ENCODE assay signal across 12 mouse cellular contexts in genomic region chr1:39317935-39318334, GRCm38 (mm10). TPM values are rescaled to one million over a fixed set of nuclear protein-coding genes. Genes with fewer than 3 reads are reported as not detected.
DNase-seq lines count a peak whose midpoint lies in the region; ATAC-seq and TF ChIP-seq lines count a peak whose summit lies in the region.
"Had no signal": no experiment of that assay in that cellular context is flagged by ENCODE, and none has a peak within 500 bp of the region (broad histone marks: within the 10 kb centered on the region; RNA-seq: fewer than 3 reads in every experiment).

No protein-coding gene starts in this region.

- ATAC-seq in liver, embryonic 11.5 days (replicated peaks; ENCODE audit: low FRiP score) = no peak
- ATAC-seq in heart, postnatal 0 days (ENCODE audit: insufficient read depth, low read depth) = peak; percentile 60; the same call in 1 of the 2 replicates
- no peak for ATAC-seq in intestine, postnatal 0 days
- no peak for ATAC-seq in neural tube, embryonic 15.5 days (ENCODE audit: low FRiP score)

- H3K4me3 ChIP-seq in liver, adult 2 months (ENCODE audit: insufficient read depth, low read depth, low read length) = no peak overlapping the region
- H3K4me3 ChIP-seq in liver, embryonic 11.5 days (ENCODE audit: low read depth, low read length) = no peak overlapping the region
- no peak overlapping the region for H3K4me3 ChIP-seq in heart, postnatal 0 days (ENCODE audit: low read depth, low read length)
- no peak overlapping the region for H3K4me3 ChIP-seq in myocyte
- H3K4me3 ChIP-seq in intestine, postnatal 0 days (ENCODE audit: low read depth, low read length) = no peak overlapping the region
- no peak overlapping the region for H3K4me3 ChIP-seq in neural tube, embryonic 15.5 days (replicated peaks)
- H3K4me3 ChIP-seq: liver, embryonic 13.5 days had no signal

- peak; percentile 8 for DNase-seq in cerebellum, adult 9-10 months
- DNase-seq in cerebellum, postnatal 25 days = no peak
- DNase-seq in liver, adult 2 months (ENCODE audit: extremely low read depth, low read depth, low spot score) = peak; percentile 81
- DNase-seq in liver, embryonic 11.5 days (ENCODE audit: low spot score) = no peak
- peak; percentile 73 for DNase-seq in heart, postnatal 0 days (ENCODE audit: low spot score)
- DNase-seq: cerebellum, adult 9-11 months; liver, embryonic 13.5 days; spleen, adult 18-20 months; thymus, postnatal 4 days had no signal

- H3K27me3 ChIP-seq in liver, adult 2 months (ENCODE audit: control insufficient read depth, insufficient read depth, low read length) = no peaks in the 10 kb centered on the region
- H3K27me3 ChIP-seq in liver, embryonic 11.5 days (replicated peaks; ENCODE audit: control insufficient read depth, insufficient read depth, low read length) = no peaks in the 10 kb centered on the region
- no peaks in the 10 kb centered on the region for H3K27me3 ChIP-seq in heart, postnatal 0 days (ENCODE audit: control insufficient read depth, insufficient read depth, low read length)
- peaks cover 7% of the 10 kb centered on the region for H3K27me3 ChIP-seq in myocyte (ENCODE audit: control insufficient read depth, insufficient read depth, insufficient read length)
- H3K27me3 ChIP-seq in intestine, postnatal 0 days (replicated peaks; ENCODE audit: control insufficient read depth, insufficient read depth, low read length) = no peaks in the 10 kb centered on the region
- no peaks in the 10 kb centered on the region for H3K27me3 ChIP-seq in neural tube, embryonic 15.5 days (replicated peaks)
- H3K27me3 ChIP-seq: liver, embryonic 13.5 days had no signal

- no peak overlapping the region for H3K4me2 ChIP-seq in liver, embryonic 11.5 days
- H3K4me2 ChIP-seq in heart, postnatal 0 days (ENCODE audit: low read depth, low read length) = no peak overlapping the region
- H3K4me2 ChIP-seq in myocyte (ENCODE audit: low read depth) = no peak overlapping the region
- H3K4me2 ChIP-seq in intestine, postnatal 0 days (replicated peaks; ENCODE audit: low read depth) = no peak overlapping the region
- no peak overlapping the region for H3K4me2 ChIP-seq in neural tube, embryonic 15.5 days
- H3K4me2 ChIP-seq: liver, embryonic 13.5 days had no signal

- H3K27ac ChIP-seq in liver, adult 2 months (replicated peaks; ENCODE audit: insufficient read depth, low read depth, low read length) = no peak overlapping the region
- H3K27ac ChIP-seq in liver, embryonic 11.5 days (ENCODE audit: low read depth, low read length) = no peak overlapping the region
- peak overlapping the region; percentile 64 for H3K27ac ChIP-seq in heart, postnatal 0 days (ENCODE audit: low read depth)
- H3K27ac ChIP-seq in intestine, postnatal 0 days (ENCODE audit: low read depth, low read length) = no peak overlapping the region
- H3K27ac ChIP-seq in neural tube, embryonic 15.5 days (replicated peaks) = no peak overlapping the region
- H3K27ac ChIP-seq: liver, embryonic 13.5 days had no signal

- TF ChIP-seq CTCF in liver, adult 2 months (IDR thresholded peaks at IDR 0.05; ENCODE audit: low read depth, low read length) = no peak
- no peak for TF ChIP-seq CTCF in heart, postnatal 0 days (IDR thresholded peaks at IDR 0.05; ENCODE audit: low read depth)
- TF ChIP-seq CTCF in intestine, postnatal 0 days (IDR thresholded peaks at IDR 0.05; ENCODE audit: low read depth) = no peak

- H3K4me1 ChIP-seq in liver, adult 2 months (ENCODE audit: control insufficient read depth, insufficient read depth, low read length) = peaks cover 15% of the 10 kb centered on the region
- no peaks in the 10 kb centered on the region for H3K4me1 ChIP-seq in liver, embryonic 11.5 days (replicated peaks; ENCODE audit: control insufficient read depth, insufficient read depth, low read length)
- H3K4me1 ChIP-seq in heart, postnatal 0 days (ENCODE audit: control insufficient read depth, insufficient read depth) = peaks cover 16% of the 10 kb centered on the region
- H3K4me1 ChIP-seq in intestine, postnatal 0 days (replicated peaks; ENCODE audit: control insufficient read depth, insufficient read depth, low read length) = no peaks in the 10 kb centered on the region
- peaks cover 9% of the 10 kb centered on the region for H3K4me1 ChIP-seq in neural tube, embryonic 15.5 days
- H3K4me1 ChIP-seq: liver, embryonic 13.5 days had no signal

- WGBS in liver, adult 2 months = 41% methylated on average over 2 of the region's 2 CpGs
- WGBS in liver, embryonic 11.5 days = 82% methylated on average over 2 of the region's 2 CpGs
- 63% methylated on average over 2 of the region's 2 CpGs for WGBS in heart, postnatal 0 days
- WGBS in intestine, postnatal 0 days = 84% methylated on average over 2 of the region's 2 CpGs
- 86% methylated on average over 2 of the region's 2 CpGs for WGBS in neural tube, embryonic 15.5 days

- TF ChIP-seq POLR2A in liver, adult 2 months (IDR thresholded peaks at IDR 0.05; ENCODE audit: extremely low read depth, insufficient read depth, low read length) = no peak
- no peak for TF ChIP-seq POLR2A in myocyte (IDR thresholded peaks at IDR 0.05; ENCODE audit: insufficient read length, low read depth)

- no peaks in the 10 kb centered on the region for H3K9me3 ChIP-seq in liver, embryonic 11.5 days (ENCODE audit: control insufficient read depth, low read length)
- H3K9me3 ChIP-seq in heart, postnatal 0 days (replicated peaks; ENCODE audit: control insufficient read depth, low read length) = no peaks in the 10 kb centered on the region
- H3K9me3 ChIP-seq in intestine, postnatal 0 days (ENCODE audit: control insufficient read depth) = no peaks in the 10 kb centered on the region
- no peaks in the 10 kb centered on the region for H3K9me3 ChIP-seq in neural tube, embryonic 15.5 days (replicated peaks)
- H3K9me3 ChIP-seq: liver, embryonic 13.5 days had no signal

- no peak overlapping the region for H3ac ChIP-seq in myocyte (ENCODE audit: control insufficient read depth, insufficient read length)

- H3K36me3 ChIP-seq in liver, adult 2 months (ENCODE audit: control insufficient read depth, insufficient read depth, low read length) = no peaks in the 10 kb centered on the region
- no peaks in the 10 kb centered on the region for H3K36me3 ChIP-seq in liver, embryonic 11.5 days (ENCODE audit: control insufficient read depth, insufficient read depth, low read length)
- H3K36me3 ChIP-seq in heart, postnatal 0 days (replicated peaks; ENCODE audit: control insufficient read depth, insufficient read depth, low read length) = no peaks in the 10 kb centered on the region
- no peaks in the 10 kb centered on the region for H3K36me3 ChIP-seq in myocyte (ENCODE audit: control insufficient read depth, insufficient read depth)
- no peaks in the 10 kb centered on the region for H3K36me3 ChIP-seq in intestine, postnatal 0 days (ENCODE audit: control insufficient read depth, insufficient read depth)
- H3K36me3 ChIP-seq in neural tube, embryonic 15.5 days = no peaks in the 10 kb centered on the region
- H3K36me3 ChIP-seq: liver, embryonic 13.5 days had no signal

- no peaks in the 10 kb centered on the region for H3K79me2 ChIP-seq in liver, adult 2 months (ENCODE audit: control insufficient read depth, insufficient read depth, low read length)
- H3K79me2 ChIP-seq in myocyte (ENCODE audit: control insufficient read depth, insufficient read depth) = no peaks in the 10 kb centered on the region

- no peak for TF ChIP-seq EP300 in heart, postnatal 0 days (IDR thresholded peaks at IDR 0.05; ENCODE audit: low read depth)

- H3K9ac ChIP-seq in liver, adult 2 months (ENCODE audit: low read depth, low read length) = no peak overlapping the region
- no peak overlapping the region for H3K9ac ChIP-seq in liver, embryonic 11.5 days (ENCODE audit: low read depth, low read length)
- H3K9ac ChIP-seq in heart, postnatal 0 days (replicated peaks; ENCODE audit: low read depth, low read length) = no peak overlapping the region
- H3K9ac ChIP-seq in intestine, postnatal 0 days (ENCODE audit: low read depth, low read length) = no peak overlapping the region
- H3K9ac ChIP-seq in neural tube, embryonic 15.5 days (replicated peaks) = no peak overlapping the region
- H3K9ac ChIP-seq: liver, embryonic 13.5 days had no signal

TF ChIP-seq in myocyte, 11 proteins besides CTCF, POLR2A, EP300 and RAD21:
- TF ChIP-seq SRF (IDR thresholded peaks at IDR 0.05; ENCODE audit: control insufficient read depth, insufficient read length, low read depth) (no peak), CEBPB (IDR thresholded peaks at IDR 0.05; ENCODE audit: insufficient read depth, poor library complexity, severe bottlenecking) (0 out of 2 replicates have a peak, but pooled peaks have one; percentile 32), MAX (IDR thresholded peaks at IDR 0.05; ENCODE audit: low read depth) (no peak)

RNA-seq across cellular contexts. Expression of gene Rpl31, which starts 49.7 kb away (rescaled TPM):
- total RNA-seq in liver, adult 2 months (2014; rRNA removed) = 300 and 318 TPM in 2 replicates
- polyA plus RNA-seq in liver, adult 2 months (2012; rRNA removed) = 65.9 and 68.8 TPM in 2 replicates
- polyA plus RNA-seq in liver, embryonic 11.5 days (2014; fragmentation: Nextera tagmentation; extraction: Ambion mirVana) = 694 and 768 TPM in 2 replicates
- 189 and 198 TPM in 2 replicates for total RNA-seq in heart, postnatal 0 days (2014; rRNA removed; ENCODE audit: low replicate concordance)
- polyA plus RNA-seq in heart, postnatal 0 days (2015; fragmentation: Nextera tagmentation; extraction: Ambion mirVana) = 325 and 330 TPM in 2 replicates
- polyA plus RNA-seq in myocyte (2012; fragmentation: generic; extraction: Trizol) = 1,627 TPM
- 434 and 438 TPM in 2 replicates for polyA plus RNA-seq in intestine, postnatal 0 days (2015; fragmentation: Nextera tagmentation; extraction: Ambion mirVana)
- 329 and 348 TPM in 2 replicates for polyA plus RNA-seq in neural tube, embryonic 15.5 days (2015; fragmentation: Nextera tagmentation; extraction: Ambion mirVana)

Comparison
In these comparisons a context has a peak if more than half of its experiments do, and no peak if none do; other contexts are left out.
1. DNase-seq: peak in cerebellum, adult 9-10 months (single experiment), liver, adult 2 months (single experiment) and heart, postnatal 0 days (single experiment); none in cerebellum, postnatal 25 days (0 of 2) and liver, embryonic 11.5 days (single experiment).